Mouse (Mus musculus) heart, postnatal 36 days (tissue): ENCODE results near the gene Slc16a13. TPM values are rescaled to one million over a fixed set of nuclear protein-coding genes. Genes with fewer than 3 reads are reported as not detected.

ENCODE experiments used
- DNase-seq, 2 experiments: peaks; one replicate each; pipeline ENCODE4 v3.0.0; 2021 to 2022
- intact Hi-C: fragments of 180-260 bp; cut with DNase I; formaldehyde crosslinking; loops from one replicate; pipeline ENCODE4 v1.15.1; 2025
- total RNA-seq, 2 experiments: library from RNA; stranded (reverse); gene quantifications; 2 replicates each; pipeline ENCODE4 v1.2.3; 2021

Gene Slc16a13
- 1 to 10 TPM; 3.3 to 3.9 TPM for total RNA-seq

- intact Hi-C loops = loop anchor here (1.0 kb wide), 1 partner anchor 9 kb away; no protein-coding TSS in a partner anchor
- peak; percentile 88 to 89 for DNase-seq
Measured at GRCm38 (mm10) chr11:70220731-70221602, at the start of gene Slc16a13. Gene Slc16a13, minus strand, starts transcription at chr11:70221064.

- intact Hi-C loops = no loop called here
- DNase-seq = peak; percentile 29 to 49
Measured at GRCm38 (mm10) chr11:70266405-70266804, 45.5 kb upstream of the Slc16a13 start.

GRCm38 (mm10) chr11:70265819-70266218 lies 45.0 kb upstream of the Slc16a13 start:
- DNase-seq = no peak
- intact Hi-C loops = no loop called here

- no peak for DNase-seq
- intact Hi-C loops = no loop called here
Measured at GRCm38 (mm10) chr11:70265252-70265651, 44.4 kb upstream of the Slc16a13 start.

GRCm38 (mm10) chr11:70259035-70259434 lies 38.2 kb upstream of the Slc16a13 start:
- intact Hi-C loops = no loop called here
- DNase-seq = no peak

GRCm38 (mm10) chr11:70254931-70255531 lies 34.2 kb upstream of the Slc16a13 start, which contains the start of gene Alox12:
Gene Alox12, minus strand, starts transcription at chr11:70255353.
- intact Hi-C loops = loop anchor here (1.0 kb wide), 1 partner anchor 54 kb away; no protein-coding TSS in a partner anchor
- DNase-seq = peak; percentile 57 to 71

GRCm38 (mm10) chr11:70254337-70254736 lies 33.5 kb upstream of the Slc16a13 start:
- DNase-seq = no peak
- intact Hi-C loops = no loop called here

- DNase-seq = no peak
- intact Hi-C loops = no loop called here
Measured at GRCm38 (mm10) chr11:70251853-70252252, 31.0 kb upstream of the Slc16a13 start.

- no peak for DNase-seq
- intact Hi-C loops = no loop called here
Measured at GRCm38 (mm10) chr11:70250150-70250549, 29.3 kb upstream of the Slc16a13 start.

GRCm38 (mm10) chr11:70247136-70247845 lies 26.4 kb upstream of the Slc16a13 start:
- intact Hi-C loops = no loop called here
- DNase-seq = peak; percentile 72 to 74

- intact Hi-C loops = no loop called here
- DNase-seq = no peak
Measured at GRCm38 (mm10) chr11:70242591-70242990, 21.7 kb upstream of the Slc16a13 start.

GRCm38 (mm10) chr11:70239541-70240279 lies 18.8 kb upstream of the Slc16a13 start, which contains the start of the genes Gm21988 and Rnasek:
Gene Gm21988, minus strand, starts transcription at chr11:70239830.
Gene Rnasek, minus strand, starts transcription at chr11:70239842.
- peak; percentile 84 to 92 for DNase-seq

GRCm38 (mm10) chr11:70238591-70239440 lies 18.0 kb upstream of the Slc16a13 start:
- DNase-seq = peak in 1 of 2 experiments; percentile 34
- intact Hi-C loops = loop anchor here (10.0 kb wide), 2 partner anchors 406 to 824 kb away; partner anchors contain the start of genes Kdm6b, Rnf167 and Slc25a11

More at GRCm38 (mm10) chr11:70239541-70240279, 18.8 kb upstream of the Slc16a13 start, which contains the start of the genes Gm21988 and Rnasek:
- intact Hi-C loops = loop anchor here (10.0 kb wide), 2 partner anchors 405 to 825 kb away; partner anchors contain the start of genes Kdm6b, Rnf167 and Slc25a11

GRCm38 (mm10) chr11:70237457-70238167 lies 16.7 kb upstream of the Slc16a13 start, which contains the start of gene 0610010K14Rik:
Gene 0610010K14Rik, minus strand, starts transcription at chr11:70237914.
- DNase-seq = peak; percentile 99
- intact Hi-C loops = loop anchor here (10.0 kb wide), 2 partner anchors 407 to 823 kb away; partner anchors contain the start of genes Kdm6b, Rnf167 and Slc25a11

- intact Hi-C loops = loop anchor here (10.0 kb wide), 2 partner anchors 408 to 822 kb away; partner anchors contain the start of genes Kdm6b, Rnf167 and Slc25a11
Measured at GRCm38 (mm10) chr11:70236717-70237116, 15.9 kb upstream of the Slc16a13 start.

GRCm38 (mm10) chr11:70235254-70235900 lies 14.5 kb upstream of the Slc16a13 start:
- no peak for DNase-seq
- intact Hi-C loops = loop anchor here (10.0 kb wide), 2 partner anchors 409 to 821 kb away; partner anchors contain the start of genes Kdm6b, Rnf167 and Slc25a11

More at GRCm38 (mm10) chr11:70236717-70237116, 15.9 kb upstream of the Slc16a13 start:
- DNase-seq = peak in 1 of 2 experiments; percentile 32

GRCm38 (mm10) chr11:70234497-70234896 lies 13.6 kb upstream of the Slc16a13 start:
- DNase-seq = no peak
- intact Hi-C loops = loop anchor here (10.0 kb wide), 2 partner anchors 410 to 820 kb away; partner anchors contain the start of genes Kdm6b, Rnf167 and Slc25a11
